Mouse (Mus musculus) hindbrain, embryonic 13.5 days (tissue): ENCODE results near the gene Kcnma1. TPM values are rescaled to one million over a fixed set of nuclear protein-coding genes. Genes with fewer than 3 reads are reported as not detected.
A peak's percentile ranks its signal among the peaks of the same experiment; 100 is the strongest.

Source experiments
- ATAC-seq: fragments of 200-750 bp; cut with Nextera tagmentation; 2 replicates; pipeline ENCODE4 v1.8.0; 2017; ENCODE audit warnings: moderate TSS enrichment; ENCODE audit not compliant: low FRiP score
- H3K27ac ChIP-seq: fragments of 300-500 bp; sonication (generic); 2 replicates; pipeline ENCODE4 v1.5.1; 2015; ENCODE audit warnings: inconsistent platforms, mild to moderate bottlenecking, moderate library complexity
- H3K27me3 ChIP-seq: fragments of 300-500 bp; sonication (generic); 2 replicates; pipeline ENCODE4 v1.6.1; 2015; ENCODE audit warnings: mild to moderate bottlenecking, inconsistent platforms
- H3K36me3 ChIP-seq: fragments of 300-500 bp; sonication (generic); 2 replicates; pipeline ENCODE4 v1.6.1; 2015; ENCODE audit warnings: mild to moderate bottlenecking, inconsistent platforms
- H3K4me1 ChIP-seq: fragments of 300-500 bp; sonication (generic); replicated peaks from 2 replicates; pipeline ENCODE4 v1.6.1; 2015; ENCODE audit warnings: inconsistent platforms
- H3K4me2 ChIP-seq: fragments of 300-500 bp; sonication (generic); 2 replicates; pipeline ENCODE4 v1.6.1; 2015; ENCODE audit warnings: inconsistent platforms, mild to moderate bottlenecking, moderate library complexity
- H3K4me3 ChIP-seq: fragments of 300-500 bp; sonication (generic); 2 replicates; pipeline ENCODE4 v1.5.1; 2015; ENCODE audit warnings: mild to moderate bottlenecking, inconsistent platforms
- H3K9ac ChIP-seq: fragments of 300-500 bp; sonication (generic); 2 replicates; pipeline ENCODE4 v1.6.1; 2015; ENCODE audit warnings: mild to moderate bottlenecking, inconsistent platforms
- H3K9me3 ChIP-seq: fragments of 300-500 bp; sonication (generic); 2 replicates; pipeline ENCODE4 v1.6.1; 2016; ENCODE audit warnings: inconsistent platforms
- WGBS: fragments of 180-500 bp; shearing (Covaris S2); methylation state at CpG from one replicate; pipeline ENCODE4 v1.1.7; 2015; 5-methylcytosine and 5-hydroxymethylcytosine counted together
- polyA plus RNA-seq: library from polyadenylated mRNA; unstranded; fragments of >200 nt; fragmentation: Nextera tagmentation; extraction: Ambion mirVana; gene quantifications from 2 replicates; pipeline ENCODE4 v1.2.1, GENCODE M21; 2015

Kcnma1 gene
- polyA plus RNA-seq, 1 experiment from 2014 or later = 13.8 TPM

DNA sequence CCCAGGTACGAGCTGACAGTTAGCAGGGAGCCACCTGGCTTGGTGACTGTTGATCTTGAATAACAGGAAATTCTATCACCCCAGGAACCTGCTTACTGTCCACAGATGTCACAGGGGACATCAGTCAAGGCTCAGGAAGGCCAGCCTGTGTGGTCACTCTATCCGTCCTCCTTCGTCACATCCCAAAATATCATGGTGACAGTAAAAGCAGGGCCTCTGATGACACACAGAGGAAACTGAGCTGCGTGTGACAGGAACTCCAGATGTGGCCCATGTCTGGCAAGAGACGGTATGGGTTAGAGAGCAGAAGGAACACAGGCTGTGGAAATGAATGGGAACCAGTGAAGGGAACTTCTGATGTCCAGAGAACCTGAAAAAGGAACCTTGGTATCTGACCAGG is 174.7 kb downstream of the Kcnma1 start:
- Histone ChIP-seq H3K36me3 (no peaks in the 10 kb centered on the region), H3K4me2 (no peak overlapping the region), H3K9me3 (no peaks in the 10 kb centered on the region), H3K27me3 (no peaks in the 10 kb centered on the region), H3K4me3 (no peak overlapping the region), H3K4me1 (peaks cover 25% of the 10 kb centered on the region), H3K9ac (no peak overlapping the region), H3K27ac (no peak overlapping the region)
- no peak for ATAC-seq
- WGBS = 77% methylated on average over 5 of the region's 5 CpGs

- WGBS = 44% methylated on average over 10 of the region's 10 CpGs
- no peak overlapping the region for H3K27ac ChIP-seq
- H3K9ac ChIP-seq = no peak overlapping the region
- peaks cover 35% of the 10 kb centered on the region for H3K4me1 ChIP-seq
- no peak overlapping the region for H3K4me2 ChIP-seq
- no peak for ATAC-seq
- no peaks in the 10 kb centered on the region for H3K36me3 ChIP-seq
- no peak overlapping the region for H3K4me3 ChIP-seq
- H3K27me3 ChIP-seq = no peaks in the 10 kb centered on the region
- no peaks in the 10 kb centered on the region for H3K9me3 ChIP-seq
Measured at GRCm38 (mm10) chr14:23835387-23836111, 178.7 kb downstream of the Kcnma1 start.

DNA sequence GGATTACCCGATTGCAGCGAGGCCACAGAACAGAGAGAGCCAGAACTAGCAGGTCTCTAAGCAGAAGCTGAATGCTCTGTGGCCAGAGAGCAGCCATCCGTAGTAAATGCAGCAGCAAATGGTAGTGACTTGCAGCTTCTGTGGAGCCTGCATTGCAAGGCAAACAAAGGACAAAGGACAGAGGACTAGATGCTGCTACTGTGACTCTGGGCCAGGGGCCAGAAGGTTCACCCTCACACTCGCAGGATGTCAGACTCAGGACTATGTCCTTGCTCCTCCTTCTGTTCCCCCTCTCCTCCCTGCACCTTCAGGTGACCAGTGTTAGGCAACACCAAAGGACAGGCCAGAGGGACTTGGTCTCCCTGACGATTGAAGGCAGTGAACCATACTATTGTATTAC is 183.0 kb downstream of the Kcnma1 start:
- H3K4me1 ChIP-seq = peaks cover 25% of the 10 kb centered on the region
- H3K27ac ChIP-seq = peak overlapping the region; percentile 70
- no peak overlapping the region for H3K4me3 ChIP-seq
- H3K9me3 ChIP-seq = no peaks in the 10 kb centered on the region
- WGBS = 26% methylated on average over 5 of the region's 5 CpGs
- H3K9ac ChIP-seq = 0 out of 2 replicates have a peak overlapping the region, but pooled peaks have one; percentile 26
- H3K36me3 ChIP-seq = no peaks in the 10 kb centered on the region
- H3K27me3 ChIP-seq = no peaks in the 10 kb centered on the region
- no peak overlapping the region for H3K4me2 ChIP-seq
- ATAC-seq = no peak

- Histone ChIP-seq H3K9me3 (no peaks in the 10 kb centered on the region), H3K27ac (peak overlapping the region; percentile 70; the same call in 1 of the 2 replicates), H3K4me1 (peaks cover 17% of the 10 kb centered on the region), H3K4me2 (no peak overlapping the region), H3K4me3 (no peak overlapping the region), H3K36me3 (no peaks in the 10 kb centered on the region), H3K9ac (no peak overlapping the region), H3K27me3 (no peaks in the 10 kb centered on the region)
- 39% methylated on average over 4 of the region's 4 CpGs for WGBS
- ATAC-seq = no peak
Measured at GRCm38 (mm10) chr14:23830316-23830715, 184.0 kb downstream of the Kcnma1 start.

- Histone ChIP-seq H3K4me1 (peaks cover 21% of the 10 kb centered on the region), H3K9ac (no peak overlapping the region), H3K27me3 (no peaks in the 10 kb centered on the region), H3K4me3 (no peak overlapping the region), H3K4me2 (no peak overlapping the region), H3K27ac (no peak overlapping the region), H3K9me3 (no peaks in the 10 kb centered on the region), H3K36me3 (no peaks in the 10 kb centered on the region)
- 90% methylated on average over 3 of the region's 3 CpGs for WGBS
- ATAC-seq = no peak
Measured at GRCm38 (mm10) chr14:23828711-23829320, 185.5 kb downstream of the Kcnma1 start.

GRCm38 (mm10) chr14:23824937-23825336 is 189.4 kb downstream of the Kcnma1 start:
- H3K9me3 ChIP-seq = no peaks in the 10 kb centered on the region
- no peak overlapping the region for H3K9ac ChIP-seq
- WGBS = 88% methylated on average over 2 of the region's 2 CpGs
- no peak for ATAC-seq
- no peaks in the 10 kb centered on the region for H3K27me3 ChIP-seq
- H3K27ac ChIP-seq = no peak overlapping the region
- 0 out of 2 replicates have a peak, but pooled peaks cover 5% of the 10 kb centered on the region for H3K4me1 ChIP-seq
- H3K4me3 ChIP-seq = no peak overlapping the region
- no peak overlapping the region for H3K4me2 ChIP-seq
- no peaks in the 10 kb centered on the region for H3K36me3 ChIP-seq

- 74% methylated on average over 4 of the region's 4 CpGs for WGBS
- Histone ChIP-seq H3K9ac (no peak overlapping the region), H3K27me3 (no peaks in the 10 kb centered on the region), H3K4me3 (no peak overlapping the region), H3K27ac (peak overlapping the region; percentile 30; the same call in 1 of the 2 replicates), H3K9me3 (no peaks in the 10 kb centered on the region), H3K4me1 (0 out of 2 replicates have a peak, but pooled peaks cover 5% of the 10 kb centered on the region), H3K36me3 (no peaks in the 10 kb centered on the region), H3K4me2 (no peak overlapping the region)
- no peak for ATAC-seq
Measured at GRCm38 (mm10) chr14:23824267-23824666, 190.0 kb downstream of the Kcnma1 start.

- Histone ChIP-seq H3K27me3 (no peaks in the 10 kb centered on the region), H3K4me3 (no peak overlapping the region), H3K4me2 (no peak overlapping the region), H3K9ac (no peak overlapping the region), H3K4me1 (no peaks in the 10 kb centered on the region), H3K36me3 (no peaks in the 10 kb centered on the region), H3K27ac (no peak overlapping the region), H3K9me3 (no peaks in the 10 kb centered on the region)
- 85% methylated on average over 3 of the region's 3 CpGs for WGBS
- ATAC-seq = no peak
Measured at GRCm38 (mm10) chr14:23817585-23817984, 196.7 kb downstream of the Kcnma1 start.

- WGBS = 68% methylated on average over 1 of the region's 1 CpGs
- no peaks in the 10 kb centered on the region for H3K27me3 ChIP-seq
Measured at GRCm38 (mm10) chr14:23810081-23810480, 204.2 kb downstream of the Kcnma1 start.

DNA sequence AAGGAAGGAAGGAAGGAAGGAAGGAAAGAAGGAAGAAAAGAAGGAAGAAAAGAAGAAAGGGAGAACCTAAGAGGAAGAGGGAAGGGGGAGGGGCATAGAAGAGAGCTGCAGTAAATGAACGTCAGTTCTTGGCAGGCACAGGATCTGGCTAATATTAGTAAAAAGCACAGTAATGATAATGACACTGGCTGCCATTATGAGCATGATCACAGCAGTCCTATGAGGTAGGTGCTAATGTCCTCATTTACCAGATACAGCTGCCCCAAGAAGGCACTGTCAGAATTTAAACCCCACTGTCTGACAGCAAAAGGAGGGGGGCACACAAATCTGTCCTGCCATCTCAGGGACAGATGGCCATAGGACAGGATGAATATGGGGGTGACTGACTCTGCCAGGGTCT is 205.2 kb downstream of the Kcnma1 start:
- no peak overlapping the region for H3K4me2 ChIP-seq
- H3K9me3 ChIP-seq = no peaks in the 10 kb centered on the region
- H3K27ac ChIP-seq = peak overlapping the region; percentile 55
- H3K4me3 ChIP-seq = no peak overlapping the region
- 50% methylated on average over 1 of the region's 1 CpGs for WGBS
- no peak overlapping the region for H3K9ac ChIP-seq
- no peak for ATAC-seq
- H3K27me3 ChIP-seq = no peaks in the 10 kb centered on the region
- peaks cover 24% of the 10 kb centered on the region for H3K4me1 ChIP-seq
- no peaks in the 10 kb centered on the region for H3K36me3 ChIP-seq

More at GRCm38 (mm10) chr14:23810081-23810480, 204.2 kb downstream of the Kcnma1 start:
- Histone ChIP-seq H3K4me3 (no peak overlapping the region), H3K4me2 (no peak overlapping the region), H3K9ac (no peak overlapping the region), H3K4me1 (peaks cover 22% of the 10 kb centered on the region), H3K36me3 (no peaks in the 10 kb centered on the region), H3K9me3 (no peaks in the 10 kb centered on the region), H3K27ac (no peak overlapping the region)
- ATAC-seq = no peak

- Histone ChIP-seq H3K27ac (peak overlapping the region; percentile 52; the same call in 1 of the 2 replicates), H3K36me3 (no peaks in the 10 kb centered on the region), H3K4me1 (peaks cover 24% of the 10 kb centered on the region), H3K9ac (0 out of 2 replicates have a peak overlapping the region, but pooled peaks have one; percentile 5), H3K9me3 (no peaks in the 10 kb centered on the region), H3K4me3 (no peak overlapping the region), H3K4me2 (no peak overlapping the region), H3K27me3 (no peaks in the 10 kb centered on the region)
- ATAC-seq = 0 out of 2 replicates have a peak, but pooled peaks have one; percentile 21
- WGBS = 42% methylated on average over 2 of the region's 2 CpGs
Measured at GRCm38 (mm10) chr14:23806378-23806777, 207.9 kb downstream of the Kcnma1 start.

DNA sequence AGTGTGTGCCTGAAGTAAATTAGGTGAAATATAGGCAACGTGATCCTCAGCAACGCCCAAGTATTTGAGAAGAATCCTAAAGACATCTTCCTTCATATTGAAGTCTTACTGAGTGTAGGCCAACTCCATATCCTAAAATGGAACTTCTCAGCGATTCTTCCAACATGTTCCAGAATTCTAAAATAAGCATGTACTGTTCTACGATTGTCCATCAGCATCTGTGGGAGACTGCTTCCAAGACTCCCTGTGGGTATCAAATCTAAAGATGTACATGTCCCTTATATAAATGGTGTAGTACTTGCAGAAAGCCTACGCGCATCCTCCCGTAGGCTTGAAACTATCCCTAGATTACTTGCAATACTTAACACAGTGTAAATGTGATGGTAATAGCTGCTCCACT is 217.4 kb downstream of the Kcnma1 start:
- Histone ChIP-seq H3K4me2 (no peak overlapping the region), H3K4me1 (0 out of 2 replicates have a peak, but pooled peaks cover 2% of the 10 kb centered on the region), H3K27ac (no peak overlapping the region), H3K27me3 (no peaks in the 10 kb centered on the region), H3K9me3 (no peaks in the 10 kb centered on the region), H3K9ac (no peak overlapping the region), H3K4me3 (no peak overlapping the region), H3K36me3 (no peaks in the 10 kb centered on the region)
- no peak for ATAC-seq
- 95% methylated on average over 7 of the region's 7 CpGs for WGBS
